Mouse (Mus musculus) heart, postnatal 0 days (tissue): ENCODE measurements around the gene Setdb1. TPM values are rescaled to one million over a fixed set of nuclear protein-coding genes. Genes with fewer than 3 reads are reported as not detected.

Experiments
- ATAC-seq: fragments of 200-750 bp; cut with Nextera tagmentation; 2 replicates; pipeline ENCODE4 v1.8.0; 2017; ENCODE audit warnings: low read depth, moderate number of reproducible peaks, moderate library complexity; ENCODE audit not compliant: insufficient read depth
- DNase-seq: peaks from one replicate; pipeline ENCODE4 v3.0.0-alpha.2; 2016; ENCODE audit warnings: low spot score
- H3K27ac ChIP-seq: fragments of 300-500 bp; sonication (generic); 2 replicates; pipeline ENCODE4 v1.5.1; 2014; ENCODE audit warnings: low read depth, mild to moderate bottlenecking
- H3K27me3 ChIP-seq: fragments of 300-500 bp; sonication (generic); 2 replicates; pipeline ENCODE4 v1.6.1; 2014; ENCODE audit warnings: low read length, mixed read lengths; ENCODE audit not compliant: control insufficient read depth, insufficient read depth
- H3K36me3 ChIP-seq: fragments of 300-500 bp; sonication (generic); replicated peaks from 2 replicates; pipeline ENCODE4 v1.6.1; 2014; ENCODE audit warnings: low read length, mixed read lengths; ENCODE audit not compliant: control insufficient read depth, insufficient read depth
- H3K4me1 ChIP-seq: fragments of 300-500 bp; sonication (generic); 2 replicates; pipeline ENCODE4 v1.6.1; 2014; ENCODE audit warnings: antibody characterized with exemption; ENCODE audit not compliant: control insufficient read depth, insufficient read depth
- H3K4me2 ChIP-seq: fragments of 300-500 bp; sonication (generic); 2 replicates; pipeline ENCODE4 v1.6.1; 2014; ENCODE audit warnings: low read depth, mild to moderate bottlenecking, low read length, moderate library complexity
- H3K4me3 ChIP-seq: fragments of 300-500 bp; sonication (generic); 2 replicates; pipeline ENCODE4 v1.5.1; 2014; ENCODE audit warnings: low read depth, low read length
- H3K9ac ChIP-seq: fragments of 300-500 bp; sonication (generic); replicated peaks from 2 replicates; pipeline ENCODE4 v1.6.1; 2014; ENCODE audit warnings: low read depth, low read length, mixed read lengths
- H3K9me3 ChIP-seq: fragments of 300-500 bp; sonication (generic); replicated peaks from 2 replicates; pipeline ENCODE4 v1.6.1; 2016; ENCODE audit warnings: low read length; ENCODE audit not compliant: control insufficient read depth
- CTCF ChIP-seq: IDR thresholded peaks from 2 replicates; pipeline ENCODE4 v1.5.1; 2016; ENCODE audit warnings: antibody characterized with exemption, control low read depth, low read depth
- EP300 ChIP-seq: IDR thresholded peaks from 2 replicates; pipeline ENCODE4 v1.6.1; 2016; ENCODE audit warnings: antibody characterized with exemption, low read depth
- WGBS: fragments of 180-500 bp; shearing (Covaris S2); extraction: QIAGEN DNeasy Blood & Tissue Kit; methylation state at CpG from one replicate; pipeline ENCODE4 v1.1.7; 2014; 5-methylcytosine and 5-hydroxymethylcytosine counted together
- polyA plus RNA-seq: library from polyadenylated mRNA; unstranded; fragments of >200 nt; fragmentation: Nextera tagmentation; extraction: Ambion mirVana; gene quantifications from 2 replicates; pipeline ENCODE4 v1.2.1, GENCODE M21; 2015
- total RNA-seq: library from RNA; depleted of rRNA; stranded (reverse); fragments of >200 nt; gene quantifications from 2 replicates; pipeline ENCODE4 v1.2.3, GENCODE M21; 2014; ENCODE audit warnings: low replicate concordance

Setdb1 gene
- total and polyA plus RNA-seq, 2 experiments from 2014 or later = 7.9 to 9.5 TPM

GRCm38 (mm10) chr3:95284062-95284461 is 72.9 kb downstream of the Setdb1 start:
- Histone ChIP-seq H3K4me3 (peak overlapping the region; percentile 65), H3K9ac (peak overlapping the region; percentile 83), H3K4me2 (peak overlapping the region; percentile 85), H3K36me3 (peaks cover 14% of the 10 kb centered on the region), H3K9me3 (no peaks in the 10 kb centered on the region), H3K27me3 (no peaks in the 10 kb centered on the region), H3K4me1 (peaks cover 9% of the 10 kb centered on the region), H3K27ac (peak overlapping the region; percentile 96)
- DNase-seq = no peak
- TF ChIP-seq CTCF = no peak
- TF ChIP-seq EP300 = no peak
- no peak for ATAC-seq
- 36% methylated on average over 1 of the region's 1 CpGs for WGBS

DNA sequence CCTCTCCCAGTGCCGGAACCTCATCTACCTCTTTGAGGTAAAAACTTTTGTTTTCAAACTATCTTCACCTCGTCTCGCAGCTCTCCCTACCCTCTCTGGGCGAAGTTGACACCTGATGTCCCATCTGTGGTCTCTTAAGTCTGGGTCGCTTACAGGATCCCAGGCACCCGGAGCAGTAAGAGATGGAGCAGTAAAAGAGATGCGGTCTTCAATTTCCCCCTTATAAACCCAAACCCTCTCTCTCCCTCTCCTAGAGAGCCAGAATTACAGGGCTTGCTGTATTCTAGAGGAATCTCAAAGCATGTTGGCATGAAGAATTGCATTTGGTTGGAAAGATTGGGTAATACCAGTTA is 73.4 kb downstream of the Setdb1 start:
- peaks cover 9% of the 10 kb centered on the region for H3K4me1 ChIP-seq
- H3K27me3 ChIP-seq = no peaks in the 10 kb centered on the region
- ATAC-seq (no peak), DNase-seq (no peak)
- no peaks in the 10 kb centered on the region for H3K9me3 ChIP-seq
- no peak for TF ChIP-seq CTCF
- no peak for TF ChIP-seq EP300
- H3K36me3 ChIP-seq = peaks cover 13% of the 10 kb centered on the region
- 2% methylated on average over 7 of the region's 7 CpGs for WGBS
- peak overlapping the region; percentile 96 for H3K27ac ChIP-seq
- peak overlapping the region; percentile 83 for H3K9ac ChIP-seq
- peak overlapping the region; percentile 65 for H3K4me3 ChIP-seq
- peak overlapping the region; percentile 85 for H3K4me2 ChIP-seq

GRCm38 (mm10) chr3:95282865-95283588 is 74.0 kb downstream of the Setdb1 start:
- Histone ChIP-seq H3K4me2 (peak overlapping the region; percentile 85), H3K9ac (peak overlapping the region; percentile 83), H3K4me3 (peak overlapping the region; percentile 65), H3K4me1 (peaks cover 9% of the 10 kb centered on the region), H3K36me3 (peaks cover 8% of the 10 kb centered on the region), H3K9me3 (no peaks in the 10 kb centered on the region), H3K27ac (peak overlapping the region; percentile 96), H3K27me3 (no peaks in the 10 kb centered on the region)
- ATAC-seq (peak; percentile 73), DNase-seq (peak; percentile 92)
- TF ChIP-seq EP300 (no peak), CTCF (0 out of 2 replicates have a peak, but pooled peaks have one; percentile 10)
- WGBS = under 1% methylated on average over 50 of the region's 51 CpGs

GRCm38 (mm10) chr3:95282381-95282864 is 74.6 kb downstream of the Setdb1 start:
- no peak for DNase-seq
- H3K36me3 ChIP-seq = peaks cover 2% of the 10 kb centered on the region; the same call in 1 of the 2 replicates
- under 1% methylated on average over 11 of the region's 11 CpGs for WGBS
- no peak for ATAC-seq
- TF ChIP-seq CTCF = no peak
- no peak for TF ChIP-seq EP300
- peak overlapping the region; percentile 65 for H3K4me3 ChIP-seq
- H3K9me3 ChIP-seq = no peaks in the 10 kb centered on the region
- H3K27ac ChIP-seq = peak overlapping the region; percentile 96
- peak overlapping the region; percentile 83 for H3K9ac ChIP-seq
- no peaks in the 10 kb centered on the region for H3K27me3 ChIP-seq
- peaks cover 14% of the 10 kb centered on the region for H3K4me1 ChIP-seq
- peak overlapping the region; percentile 85 for H3K4me2 ChIP-seq

GRCm38 (mm10) chr3:95281216-95282126 is 75.5 kb downstream of the Setdb1 start, which contains the start of the genes Mindy1 and Prune1:
Mindy1 (plus strand) TSS chr3:95281345.
Prune1 (minus strand) TSS chr3:95282076.
- Histone ChIP-seq H3K36me3 (no peaks in the 10 kb centered on the region), H3K27me3 (no peaks in the 10 kb centered on the region), H3K9me3 (no peaks in the 10 kb centered on the region), H3K27ac (peak within 1 kb of the TSS; percentile 96), H3K4me2 (peak within 1 kb of the TSS; percentile 85), H3K9ac (peak within 1 kb of the TSS; percentile 86), H3K4me1 (peaks cover 22% of the 10 kb centered on the region), H3K4me3 (peak within 1 kb of the TSS; percentile 65)
- ATAC-seq (peak; percentile 85), DNase-seq (peak; percentile 96)
- TF ChIP-seq EP300 (0 out of 2 replicates have a peak, but pooled peaks have one; percentile 43), CTCF (peak; percentile 36)
- under 1% methylated on average over 52 of the region's 53 CpGs for WGBS
